Mouse (Mus musculus) MEL (cell line): ENCODE measurements around the gene Cntn4.

Experiments used
- BHLHE40 ChIP-seq: IDR thresholded peaks from 2 replicates; pipeline ENCODE4 v1.6.1; 2012; ENCODE audit warnings: low read depth, mild to moderate bottlenecking, inconsistent platforms, low read length, improper control_type of control experiment, borderline replicate concordance
- CTCF ChIP-seq, 3 experiments: IDR thresholded peaks in 2 of 3; conservative IDR thresholded peaks in 1 of 3; 2 replicates each; pipeline ENCODE4 v1.5.1; 2011 to 2012; ENCODE audit warnings: low read length in 3 of 3, low read depth in 2 of 3, mild to moderate bottlenecking in 2 of 3, improper control_type of control experiment in 1 of 3, inconsistent platforms in 1 of 3, mixed read lengths in 1 of 3, moderate library complexity in 1 of 3; ENCODE audit not compliant: control insufficient read depth in 1 of 3, insufficient read depth in 1 of 3, poor library complexity in 1 of 3, severe bottlenecking in 1 of 3
- ELF1 ChIP-seq: IDR thresholded peaks from 2 replicates; pipeline ENCODE4 v1.6.1; 2014; ENCODE audit warnings: low read depth, mild to moderate bottlenecking, inconsistent platforms, low read length, improper control_type of control experiment, moderate library complexity
- ETS1 ChIP-seq: IDR thresholded peaks from 2 replicates; pipeline ENCODE4 v1.6.1; 2012; ENCODE audit warnings: low read depth, mild to moderate bottlenecking, inconsistent platforms, low read length, improper control_type of control experiment, moderate library complexity
- HCFC1 ChIP-seq: IDR thresholded peaks from 2 replicates; pipeline ENCODE4 v1.6.1; 2012; ENCODE audit warnings: low read depth, mild to moderate bottlenecking, inconsistent platforms, low read length, improper control_type of control experiment, moderate library complexity
- MAFK ChIP-seq: IDR thresholded peaks from 2 replicates; pipeline ENCODE4 v1.6.1; 2011; ENCODE audit warnings: low read depth, mild to moderate bottlenecking, low read length, improper control_type of control experiment, borderline replicate concordance
- POLR2A ChIP-seq, 2 experiments: IDR thresholded peaks; 2 replicates each; pipeline ENCODE4 v1.6.1; 2011 to 2012; ENCODE audit warnings: low read length in 2 of 2, mild to moderate bottlenecking in 2 of 2, control low read depth in 1 of 2, improper control_type of control experiment in 1 of 2, low read depth in 1 of 2, moderate library complexity in 1 of 2; ENCODE audit not compliant: control insufficient read depth in 1 of 2, insufficient read depth in 1 of 2, poor library complexity in 1 of 2
- TBP ChIP-seq: IDR thresholded peaks from 2 replicates; pipeline ENCODE4 v1.8.0; 2011; ENCODE audit warnings: low read depth, low read length, improper control_type of control experiment
- USF1 ChIP-seq: IDR thresholded peaks from 2 replicates; pipeline ENCODE4 v1.6.1; 2014; ENCODE audit warnings: low read depth, mild to moderate bottlenecking, inconsistent platforms, low read length, improper control_type of control experiment, moderate library complexity
- USF2 ChIP-seq, 2 experiments: IDR thresholded peaks; 2 replicates each; pipeline ENCODE4 v1.6.1; 2011 to 2012; ENCODE audit warnings: improper control_type of control experiment in 2 of 2, low read length in 2 of 2, borderline replicate concordance in 1 of 2, inconsistent platforms in 1 of 2, low read depth in 1 of 2, mild to moderate bottlenecking in 1 of 2; ENCODE audit not compliant: insufficient read depth in 1 of 2
- ZKSCAN1 ChIP-seq: IDR thresholded peaks from 2 replicates; pipeline ENCODE4 v1.6.1; 2012; ENCODE audit warnings: low read depth, mild to moderate bottlenecking, inconsistent platforms, low read length, improper control_type of control experiment, moderate library complexity

DNA sequence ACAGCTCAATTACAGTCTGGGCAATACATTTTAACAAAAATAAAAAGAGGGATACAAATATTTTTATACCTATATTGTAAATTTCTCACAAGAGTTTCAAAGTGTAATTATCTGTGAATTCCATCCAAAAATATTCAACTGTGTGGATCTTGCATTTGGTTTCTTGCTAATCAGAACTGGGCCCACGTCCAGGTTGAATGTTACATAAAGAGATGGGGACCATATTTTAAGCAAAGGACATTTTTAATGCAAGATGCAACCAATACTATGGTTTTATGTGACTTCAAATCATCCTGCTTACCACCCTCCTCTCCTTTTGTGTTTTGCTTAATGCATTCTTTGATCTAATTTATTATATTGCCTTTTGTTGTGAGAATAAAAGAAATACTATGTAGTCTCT, 378.7 kb downstream of the Cntn4 start:
- no peak for TF ChIP-seq MAFK
- TF ChIP-seq CTCF (IDR thresholded peaks at IDR 0.05 in 2 of 3, conservative IDR thresholded peaks at IDR 0.05 in 1 of 3; ENCODE audit: control insufficient read depth in 1 of 3, insufficient read depth in 1 of 3, low read depth in 2 of 3, low read length in 3 of 3, poor library complexity in 1 of 3, severe bottlenecking in 1 of 3) = no peak
- no peak for TF ChIP-seq POLR2A (IDR thresholded peaks at IDR 0.05; ENCODE audit: control insufficient read depth in 1 of 2, insufficient read depth in 1 of 2, low read depth in 1 of 2, low read length in 2 of 2, poor library complexity in 1 of 2)
- TF ChIP-seq HCFC1 = no peak
- no peak for TF ChIP-seq ETS1
- no peak for TF ChIP-seq ELF1
- no peak for TF ChIP-seq USF1
- TF ChIP-seq ZKSCAN1 = no peak
- no peak for TF ChIP-seq TBP
- TF ChIP-seq BHLHE40 = no peak
- TF ChIP-seq USF2 (IDR thresholded peaks at IDR 0.05; ENCODE audit: borderline replicate concordance in 1 of 2, insufficient read depth in 1 of 2, low read depth in 1 of 2, low read length in 2 of 2) = no peak
